Mouse (Mus musculus) thymus, postnatal 36 days (tissue): Measurements from ENCODE around the gene Arhgef40.

ENCODE experiments used
- DNase-seq, 2 experiments: peaks; one replicate each; pipeline ENCODE4 v3.0.0; 2022; ENCODE audit warnings: mixed read lengths in 2 of 2

Arhgef40 gene

GRCm38 (mm10) chr14:51984247-51985231 is at the start of gene Arhgef40:
Gene Arhgef40 (plus strand): TSS chr14:51984719.
- peak; percentile 68 to 72 for DNase-seq

GRCm38 (mm10) chr14:51939005-51939404 is 45.5 kb upstream of the Arhgef40 start:
- DNase-seq: no peak

- DNase-seq: no peak
These were observed 43.5 kb upstream of the Arhgef40 start for GRCm38 (mm10) chr14:51940944-51941560.

GRCm38 (mm10) chr14:51941577-51941976 is 42.9 kb upstream of the Arhgef40 start:
- DNase-seq: no peak

- DNase-seq: no peak
These were observed 42.3 kb upstream of the Arhgef40 start for GRCm38 (mm10) chr14:51942236-51942635.

- no peak for DNase-seq
These were observed 41.2 kb upstream of the Arhgef40 start for GRCm38 (mm10) chr14:51943336-51943735.

- no peak for DNase-seq
These were observed 24.2 kb upstream of the Arhgef40 start for GRCm38 (mm10) chr14:51960316-51960715.

GRCm38 (mm10) chr14:51967400-51967799 is 17.1 kb upstream of the Arhgef40 start:
- no peak for DNase-seq

- DNase-seq: no peak
These were observed 5.3 kb upstream of the Arhgef40 start for GRCm38 (mm10) chr14:51979252-51979651.

- no peak for DNase-seq
These were observed 1.3 kb upstream of the Arhgef40 start for GRCm38 (mm10) chr14:51983251-51983650.

- no peak for DNase-seq
These were observed 668 bp upstream of the Arhgef40 start for GRCm38 (mm10) chr14:51983855-51984246.

GRCm38 (mm10) chr14:51985301-51986152 is 1.0 kb downstream of the Arhgef40 start:
- DNase-seq: peak; percentile 36 to 50

- DNase-seq: no peak
These were observed 1.6 kb downstream of the Arhgef40 start for GRCm38 (mm10) chr14:51986153-51986505.

- no peak for DNase-seq
These were observed 2.7 kb downstream of the Arhgef40 start for GRCm38 (mm10) chr14:51987177-51987576.

- DNase-seq: no peak
These were observed 4.2 kb downstream of the Arhgef40 start for GRCm38 (mm10) chr14:51988731-51989130.

- DNase-seq: peak in 1 of 2 experiments; percentile 22
These were observed 5.0 kb downstream of the Arhgef40 start for GRCm38 (mm10) chr14:51989461-51989970.

GRCm38 (mm10) chr14:51994453-51994852 is 9.9 kb downstream of the Arhgef40 start:
- DNase-seq: no peak

GRCm38 (mm10) chr14:51995219-51995871 is 10.8 kb downstream of the Arhgef40 start:
- DNase-seq: no peak

GRCm38 (mm10) chr14:51996231-51996841 is 11.8 kb downstream of the Arhgef40 start:
- DNase-seq: no peak

GRCm38 (mm10) chr14:51996866-51997265 is 12.3 kb downstream of the Arhgef40 start:
- peak in 1 of 2 experiments; percentile 6 for DNase-seq

- peak in 1 of 2 experiments; percentile 4 for DNase-seq
These were observed 13.0 kb downstream of the Arhgef40 start for GRCm38 (mm10) chr14:51997483-51997882.
